Mouse (Mus musculus): ENCODE data around the gene Terb2.

- TF ChIP-seq CTCF (conservative IDR thresholded peaks at IDR 0.05; ENCODE audit: insufficient read depth, insufficient read length, low read depth, low read length) (no peak), POLR2A (IDR thresholded peaks at IDR 0.05; ENCODE audit: low read depth, low read length) (no peak)
These were observed 23.5 kb upstream of the Terb2 start for GRCm38 (mm10) chr2:122162529-122162928.

Data from kidney, adult 2 months (tissue).